Mouse (Mus musculus) lung, postnatal 14 days (tissue): ENCODE measurements at regions not wholly inside any gene's neighbourhood (a gene's known extent, or its start where the extent isn't known, plus 50 kb on each side); places are given as distances from the start of the nearest gene placed in this dataset.
A peak's percentile ranks its signal among the peaks of the same experiment; 100 is the strongest.

Source experiments
- DNase-seq: peaks from one replicate; pipeline ENCODE4 v3.0.0; 2021

DNA sequence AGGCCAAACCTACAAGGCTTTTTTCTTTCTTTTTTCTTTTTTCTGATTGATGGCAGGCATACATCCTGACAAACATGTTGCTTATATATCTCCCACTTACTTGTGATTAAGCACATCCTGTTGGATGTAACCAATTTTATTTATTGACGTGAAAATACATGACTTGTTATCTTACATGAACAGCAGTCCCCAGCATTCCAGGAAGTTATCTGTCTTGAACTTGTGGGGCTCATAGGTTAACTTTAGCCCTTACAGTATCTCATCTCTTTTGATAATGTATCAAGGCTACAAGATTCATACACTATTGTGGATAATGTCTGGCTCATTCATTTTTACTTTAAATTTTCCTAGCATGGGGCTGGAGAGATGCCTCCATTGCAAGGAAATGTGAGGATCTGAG lies 852.0 kb upstream of the Agtr1b start:
- no peak for DNase-seq

DNA sequence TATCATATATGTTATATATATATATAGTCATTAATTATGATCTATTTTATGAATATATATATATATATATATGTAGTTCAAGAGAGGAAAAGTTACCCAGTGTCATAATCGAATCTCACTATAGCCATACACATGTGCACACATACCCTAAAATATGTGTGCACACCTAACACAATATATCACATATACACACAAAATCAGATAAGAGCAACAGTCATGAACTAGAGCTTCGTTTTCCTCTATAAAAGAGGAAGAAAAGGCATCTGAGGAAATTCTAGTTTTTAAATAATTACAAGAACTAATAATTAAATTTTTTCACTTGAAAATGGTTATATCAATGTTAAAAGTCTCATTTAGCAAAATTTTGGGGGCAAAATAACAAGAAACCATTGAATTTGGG lies 835.3 kb upstream of the Tbl1xr1 start:
- DNase-seq: no peak

GRCm38 (mm10) chr3:21256129-21256760 lies 820.2 kb upstream of the Tbl1xr1 start:
- no peak for DNase-seq

DNA sequence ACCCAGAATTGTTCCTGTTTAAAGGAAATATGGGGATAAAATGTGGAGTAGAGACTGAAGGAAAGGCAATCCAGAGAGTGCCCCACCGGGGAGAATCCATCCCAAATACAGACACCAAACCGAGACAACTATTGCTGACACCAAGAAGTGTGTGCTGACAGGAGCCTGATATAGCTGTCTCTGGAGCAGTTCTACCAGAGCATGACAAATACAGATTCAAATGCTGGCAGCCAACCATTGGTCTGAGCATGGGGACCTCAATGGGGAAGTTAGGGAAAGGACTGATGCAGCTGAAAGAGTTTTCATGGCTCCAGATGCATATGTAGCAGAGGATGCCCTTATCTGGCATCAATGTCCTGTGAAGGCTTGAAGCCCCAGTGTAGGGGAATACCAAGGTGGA lies 813.1 kb upstream of the Tbl1xr1 start:
- no peak for DNase-seq

DNA sequence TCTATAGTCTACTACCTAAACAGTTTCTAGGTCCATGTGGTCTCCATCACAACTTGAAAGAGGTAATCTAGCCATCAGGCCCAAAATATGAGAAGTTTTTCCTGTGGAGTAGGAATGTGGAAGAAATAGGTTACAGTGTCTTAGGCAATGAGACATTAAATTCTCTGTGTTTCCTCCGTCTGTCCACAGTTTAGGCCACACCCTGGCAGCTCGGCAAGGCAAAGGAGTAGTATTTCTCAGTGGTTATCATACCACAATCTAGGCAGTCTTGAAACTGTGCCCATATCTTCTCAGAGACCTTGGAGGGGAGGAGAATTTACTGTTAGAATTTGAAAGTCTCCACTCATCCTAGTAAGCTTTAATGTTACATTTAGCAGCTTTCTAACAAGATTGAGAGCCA lies 811.0 kb upstream of the Tbl1xr1 start:
- DNase-seq: no peak

GRCm38 (mm10) chr3:21268429-21269129 lies 807.9 kb upstream of the Tbl1xr1 start:
- DNase-seq: no peak

- no peak for DNase-seq
Measured at GRCm38 (mm10) chr3:21269130-21269440, 807.4 kb upstream of the Tbl1xr1 start.

GRCm38 (mm10) chr3:21270788-21271187 lies 805.7 kb upstream of the Tbl1xr1 start:
- DNase-seq: no peak

GRCm38 (mm10) chr3:21272219-21272618 lies 804.2 kb upstream of the Tbl1xr1 start:
- no peak for DNase-seq

DNA sequence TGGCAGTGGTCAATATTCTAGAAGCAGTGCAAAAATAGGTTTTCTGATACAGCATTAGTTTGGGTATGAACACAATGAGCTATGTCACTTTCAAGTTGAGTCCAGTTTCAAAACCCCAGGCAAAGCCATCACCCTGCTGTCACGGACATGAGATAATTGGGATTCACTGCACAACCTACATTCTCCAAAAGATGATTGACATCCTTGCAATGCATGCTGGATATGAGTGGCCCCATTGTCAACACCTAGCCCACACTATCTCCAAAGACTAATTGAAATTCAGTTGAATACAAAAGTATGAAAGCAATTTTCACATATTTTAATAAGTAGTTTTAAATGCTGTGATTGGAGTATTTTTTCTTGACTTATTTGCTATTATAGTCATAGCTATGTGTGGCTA lies 783.7 kb upstream of the Tbl1xr1 start:
- no peak for DNase-seq

- no peak for DNase-seq
Measured at GRCm38 (mm10) chr3:21293308-21293707, 783.1 kb upstream of the Tbl1xr1 start.

GRCm38 (mm10) chr3:21294776-21295175 lies 781.7 kb upstream of the Tbl1xr1 start:
- DNase-seq: no peak

DNA sequence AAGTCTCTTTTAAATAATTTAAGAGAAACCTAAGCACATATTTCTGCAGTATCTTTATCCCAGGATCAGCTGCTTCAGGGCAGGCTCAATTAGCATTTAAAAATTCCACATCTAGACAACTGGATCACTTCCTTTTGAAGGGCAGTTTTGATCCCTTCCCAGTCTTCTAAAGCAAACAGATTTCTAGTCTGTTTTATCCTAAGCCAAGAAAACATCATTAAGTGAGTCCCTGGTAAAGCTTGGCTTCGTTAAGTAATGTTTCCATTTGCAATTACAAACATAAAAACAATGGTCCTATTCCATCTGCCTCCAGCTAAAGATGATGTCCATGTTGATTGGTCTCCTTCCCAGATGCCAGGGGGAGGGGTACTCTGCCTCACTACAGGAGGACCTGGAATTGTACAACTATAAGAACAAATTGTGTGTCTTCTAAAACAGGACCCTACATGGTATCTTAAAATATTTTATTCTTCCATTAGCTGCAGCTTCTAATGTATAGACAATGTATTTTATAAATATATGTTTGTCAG lies 779.8 kb upstream of the Tbl1xr1 start:
- no peak for DNase-seq

DNA sequence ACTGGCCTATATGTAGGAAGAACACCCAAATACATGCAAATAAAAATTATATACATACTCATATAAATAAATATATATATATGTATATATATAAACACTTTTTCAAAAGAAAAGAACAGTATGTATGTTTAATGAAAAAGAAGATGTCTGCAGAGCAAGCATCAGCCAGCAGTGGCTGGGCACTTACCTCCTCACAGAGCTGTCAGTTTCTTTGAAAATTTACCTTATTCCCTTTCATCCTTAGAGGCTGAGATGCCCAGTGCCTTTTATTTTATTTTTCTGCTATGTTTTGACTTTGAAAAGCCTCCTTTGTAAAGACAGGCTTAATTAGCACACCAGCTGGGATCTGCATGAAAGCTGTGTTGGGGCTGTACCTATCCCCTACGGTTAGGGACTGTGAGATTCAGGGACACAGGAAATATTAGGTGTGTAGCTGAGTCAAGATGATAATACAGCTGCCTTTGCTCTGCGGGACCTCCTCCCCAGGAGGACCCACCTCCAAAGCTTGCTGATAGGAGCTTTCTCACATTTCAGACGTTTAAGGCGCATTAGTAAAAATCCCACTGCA lies 751.0 kb upstream of the Tbl1xr1 start:
- no peak for DNase-seq

DNA sequence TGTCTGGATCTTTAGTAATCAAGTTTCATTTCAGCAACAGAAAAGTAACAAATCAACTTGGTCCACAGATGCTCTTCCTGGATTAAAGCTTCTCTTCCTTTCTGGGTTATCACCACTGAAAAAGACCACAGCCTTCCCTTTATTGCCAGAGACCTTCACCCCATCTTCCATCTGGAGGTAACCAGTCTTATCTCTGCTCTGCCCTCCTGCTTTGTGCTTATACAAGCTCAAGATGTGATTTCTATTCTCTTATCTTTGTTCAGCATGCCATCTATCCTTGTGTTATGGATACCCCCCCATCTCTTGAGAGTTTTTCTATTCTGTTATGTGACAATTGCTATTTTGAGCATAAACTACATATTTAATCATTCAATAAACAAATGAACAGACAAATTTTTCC lies 734.5 kb upstream of the Tbl1xr1 start:
- no peak for DNase-seq

GRCm38 (mm10) chr3:21343095-21343494 lies 733.4 kb upstream of the Tbl1xr1 start:
- DNase-seq: no peak

DNA sequence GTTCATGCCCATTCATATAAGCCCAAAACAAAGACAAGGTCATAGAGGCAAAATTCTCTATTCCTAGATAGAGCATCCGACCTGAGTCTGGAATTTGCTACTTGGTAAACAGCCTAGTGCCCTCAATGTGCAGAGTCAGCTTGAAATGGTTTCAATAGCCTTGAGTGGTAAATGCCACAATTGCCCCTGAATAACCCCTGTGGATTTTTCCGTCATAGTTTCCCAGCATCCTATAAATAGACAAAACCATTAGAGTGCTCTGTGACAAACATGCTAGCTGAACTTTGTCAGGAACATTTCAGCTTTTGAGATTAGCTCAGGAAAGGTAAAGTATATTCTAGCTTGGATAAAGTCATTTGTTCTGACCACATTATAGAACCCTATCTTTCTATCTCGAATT lies 727.0 kb upstream of the Tbl1xr1 start:
- no peak for DNase-seq

GRCm38 (mm10) chr3:21356150-21356549 lies 720.3 kb upstream of the Tbl1xr1 start:
- DNase-seq: no peak

- no peak for DNase-seq
Measured at GRCm38 (mm10) chr3:21356831-21357712, 719.4 kb upstream of the Tbl1xr1 start.

- DNase-seq: no peak
Measured at GRCm38 (mm10) chr3:21358068-21358467, 718.4 kb upstream of the Tbl1xr1 start.

- DNase-seq: no peak
Measured at GRCm38 (mm10) chr3:21361069-21361468, 715.4 kb upstream of the Tbl1xr1 start.

DNA sequence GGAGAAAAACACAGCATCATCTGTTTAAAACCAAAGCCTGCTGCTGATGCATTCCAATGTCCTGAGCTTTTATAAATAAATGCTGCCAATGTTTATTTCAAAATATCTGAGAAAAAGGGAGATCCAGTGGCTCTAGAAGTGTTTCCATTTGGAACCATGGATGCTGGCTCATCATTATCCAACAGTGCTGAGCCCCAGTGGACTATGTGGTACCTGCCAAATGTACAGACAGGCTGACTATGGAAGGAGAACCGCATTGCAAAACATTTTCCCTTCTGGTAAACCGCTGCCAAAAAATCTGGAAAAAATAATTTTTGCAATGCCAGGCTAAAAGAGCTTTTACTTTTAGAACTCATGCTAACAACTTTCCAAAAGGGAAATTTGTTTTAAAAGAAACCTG lies 696.6 kb upstream of the Tbl1xr1 start:
- DNase-seq: peak; percentile 11

- no peak for DNase-seq
Measured at GRCm38 (mm10) chr3:21381072-21381471, 695.4 kb upstream of the Tbl1xr1 start.
